Mouse (Mus musculus): Measurements from ENCODE around the gene Tnfrsf19. TPM values are rescaled to one million over a fixed set of nuclear protein-coding genes. Genes with fewer than 3 reads are reported as not detected.

Tnfrsf19 gene
- polyA plus RNA-seq, 1 experiment from 2014 or later = 6.7 TPM

GRCm38 (mm10) chr14:61019880-61020279 is 26.4 kb downstream of the Tnfrsf19 start:
- H3K9me3 ChIP-seq (replicated peaks) = no peaks in the 10 kb centered on the region
- H3K4me3 ChIP-seq = no peak overlapping the region
- no peak for ATAC-seq
- H3K9ac ChIP-seq = no peak overlapping the region
- no peaks in the 10 kb centered on the region for H3K36me3 ChIP-seq
- H3K4me1 ChIP-seq = no peaks in the 10 kb centered on the region
- 50% methylated on average over 1 of the region's 1 CpGs for WGBS (ENCODE audit: insufficient replicate concordance)
- no peak overlapping the region for H3K27ac ChIP-seq
- no peak overlapping the region for H3K4me2 ChIP-seq
- H3K27me3 ChIP-seq (replicated peaks) = no peaks in the 10 kb centered on the region; the same call in 1 of the 2 replicates

DNA sequence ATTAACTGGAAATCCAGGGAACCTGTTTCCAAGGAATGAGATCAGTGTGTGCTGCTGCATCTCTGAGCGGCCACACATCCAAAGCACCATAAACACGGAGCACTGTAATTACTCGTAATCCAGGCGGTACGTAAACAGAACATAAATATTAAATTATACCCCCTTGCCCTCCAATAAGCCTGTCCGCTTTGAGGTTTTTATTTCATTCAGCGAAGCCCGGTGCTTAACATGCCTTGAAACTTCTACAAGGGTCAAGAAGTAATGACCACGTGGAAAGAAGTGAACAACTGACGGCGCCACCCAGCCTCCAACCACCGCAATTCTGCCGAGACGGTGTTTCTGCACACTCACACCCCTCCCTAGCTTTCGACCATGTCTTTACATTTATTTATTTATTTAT is 31.7 kb downstream of the Tnfrsf19 start:
- ATAC-seq = no peak
- Histone ChIP-seq H3K36me3 (no peaks in the 10 kb centered on the region), H3K27ac (no peak overlapping the region), H3K4me3 (no peak overlapping the region), H3K4me2 (no peak overlapping the region), H3K4me1 (0 out of 2 replicates have a peak, but pooled peaks cover 4% of the 10 kb centered on the region), H3K9me3 (replicated peaks) (no peaks in the 10 kb centered on the region), H3K9ac (no peak overlapping the region), H3K27me3 (replicated peaks) (peaks cover 3% of the 10 kb centered on the region; the same call in 1 of the 2 replicates)
- 83% methylated on average over 15 of the region's 15 CpGs for WGBS (ENCODE audit: insufficient replicate concordance)

- Histone ChIP-seq H3K9me3 (replicated peaks) (no peaks in the 10 kb centered on the region), H3K4me3 (no peak overlapping the region), H3K4me1 (0 out of 2 replicates have a peak, but pooled peaks cover 4% of the 10 kb centered on the region), H3K27me3 (replicated peaks) (peaks cover 3% of the 10 kb centered on the region; the same call in 1 of the 2 replicates), H3K36me3 (no peaks in the 10 kb centered on the region), H3K27ac (peak overlapping the region; percentile 30; the same call in 1 of the 2 replicates), H3K4me2 (peak overlapping the region; percentile 34), H3K9ac (no peak overlapping the region)
- ATAC-seq = no peak
- 10% methylated on average over 17 of the region's 17 CpGs for WGBS (ENCODE audit: insufficient replicate concordance)
These were observed 33.8 kb downstream of the Tnfrsf19 start for GRCm38 (mm10) chr14:61012397-61012931.

DNA sequence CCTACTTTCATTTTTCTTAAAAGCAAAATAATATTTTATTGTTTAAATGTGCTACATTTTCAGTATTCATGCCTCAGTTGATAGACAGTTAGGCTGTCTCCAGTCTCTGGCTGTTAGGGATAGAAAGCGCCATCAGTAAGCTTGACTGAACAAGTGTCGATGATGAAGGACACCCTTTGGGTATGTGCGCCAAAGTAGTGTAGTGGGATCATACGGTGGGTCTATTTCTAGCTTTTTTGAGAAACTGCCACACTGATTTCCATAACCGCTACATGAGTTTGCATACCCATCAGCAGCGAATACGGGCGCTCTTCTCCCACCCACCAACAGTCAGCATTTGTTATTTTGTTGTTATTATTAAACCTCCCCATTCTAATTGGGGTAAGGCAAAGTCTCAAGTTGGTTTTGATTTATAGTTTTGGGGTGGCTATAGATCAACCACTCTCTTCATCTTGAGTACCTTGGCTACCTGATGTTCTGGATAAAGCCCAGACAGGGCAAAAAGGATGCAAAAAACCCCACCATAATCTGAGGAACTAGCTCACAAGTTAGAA is 34.6 kb downstream of the Tnfrsf19 start:
- Histone ChIP-seq H3K9ac (no peak overlapping the region), H3K9me3 (replicated peaks) (no peaks in the 10 kb centered on the region), H3K4me3 (no peak overlapping the region), H3K36me3 (no peaks in the 10 kb centered on the region), H3K27ac (no peak overlapping the region), H3K4me1 (0 out of 2 replicates have a peak, but pooled peaks cover 4% of the 10 kb centered on the region), H3K4me2 (no peak overlapping the region), H3K27me3 (replicated peaks) (peaks cover 3% of the 10 kb centered on the region; the same call in 1 of the 2 replicates)
- no peak for ATAC-seq
- 84% methylated on average over 8 of the region's 8 CpGs for WGBS (ENCODE audit: insufficient replicate concordance)

DNA sequence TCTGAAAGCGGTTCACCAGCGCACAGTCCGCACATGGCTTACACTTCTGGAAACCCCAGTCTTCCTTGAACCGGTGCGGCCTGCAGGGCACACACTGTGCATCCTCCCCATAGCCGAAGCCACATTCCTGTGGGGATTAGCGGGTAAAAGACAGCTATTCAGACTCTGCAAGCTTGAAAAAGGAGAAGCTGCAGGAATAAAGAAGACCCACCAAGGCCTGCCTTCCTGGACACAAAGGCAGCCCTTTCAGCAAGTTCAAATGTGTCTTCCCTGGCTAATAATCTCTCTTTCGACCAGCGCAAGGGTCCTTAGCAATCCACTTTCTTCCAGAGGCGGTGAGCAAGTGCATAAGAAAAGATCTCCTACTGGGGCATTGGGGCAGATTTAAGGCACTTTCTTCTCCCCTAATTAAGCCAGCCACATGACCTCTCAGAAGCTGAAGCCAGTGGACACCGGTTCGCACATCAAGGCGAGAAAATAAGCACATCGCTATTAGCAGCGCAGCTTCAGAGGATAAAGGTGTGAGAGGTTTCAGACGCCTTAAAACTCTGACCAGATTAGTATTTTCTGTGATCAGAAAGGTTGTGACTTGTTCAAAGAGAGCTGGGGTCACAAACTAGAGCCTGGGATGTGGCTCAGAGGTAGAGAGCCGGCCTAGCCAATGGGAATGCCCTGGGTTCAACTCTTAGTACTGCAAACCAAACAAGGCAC is 41.0 kb downstream of the Tnfrsf19 start:
- H3K9me3 ChIP-seq (replicated peaks) = no peaks in the 10 kb centered on the region
- no peak overlapping the region for H3K4me2 ChIP-seq
- H3K9ac ChIP-seq = no peak overlapping the region
- H3K36me3 ChIP-seq = no peaks in the 10 kb centered on the region
- no peaks in the 10 kb centered on the region; the same call in 1 of the 2 replicates for H3K4me1 ChIP-seq
- H3K27me3 ChIP-seq (replicated peaks) = no peaks in the 10 kb centered on the region
- no peak overlapping the region for H3K4me3 ChIP-seq
- no peak overlapping the region for H3K27ac ChIP-seq
- ATAC-seq = no peak
- WGBS (ENCODE audit: insufficient replicate concordance) = 41% methylated on average over 17 of the region's 17 CpGs

GRCm38 (mm10) chr14:61003676-61004075 is 42.6 kb downstream of the Tnfrsf19 start:
- Histone ChIP-seq H3K4me2 (no peak overlapping the region), H3K36me3 (no peaks in the 10 kb centered on the region), H3K9me3 (replicated peaks) (no peaks in the 10 kb centered on the region), H3K4me1 (no peaks in the 10 kb centered on the region; the same call in 1 of the 2 replicates), H3K9ac (no peak overlapping the region), H3K27ac (no peak overlapping the region), H3K4me3 (no peak overlapping the region), H3K27me3 (replicated peaks) (no peaks in the 10 kb centered on the region)
- no peak for ATAC-seq
- WGBS (ENCODE audit: insufficient replicate concordance) = 84% methylated on average over 6 of the region's 6 CpGs

DNA sequence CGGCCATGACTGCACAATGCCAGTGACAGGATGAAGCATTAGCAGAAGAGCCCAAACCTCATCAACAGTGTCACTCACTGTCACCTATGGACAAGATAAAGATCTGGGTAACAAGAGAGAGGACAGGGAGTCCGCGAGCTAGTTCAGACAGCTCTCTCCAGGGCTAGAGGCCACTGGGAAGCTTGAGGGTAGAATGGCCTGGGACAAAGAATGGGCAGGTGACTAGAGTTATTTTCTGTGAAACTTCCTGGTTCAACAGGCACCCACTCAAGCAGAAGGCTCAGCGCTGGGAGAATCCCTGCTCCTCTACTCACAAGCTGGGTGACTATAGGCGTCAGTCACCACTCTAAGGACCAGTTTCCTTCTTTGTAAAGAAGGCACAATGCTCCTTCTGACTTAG is 46.2 kb downstream of the Tnfrsf19 start:
- Histone ChIP-seq H3K4me2 (no peak overlapping the region), H3K9me3 (replicated peaks) (no peaks in the 10 kb centered on the region), H3K27me3 (replicated peaks) (no peaks in the 10 kb centered on the region), H3K4me3 (no peak overlapping the region), H3K36me3 (no peaks in the 10 kb centered on the region), H3K9ac (no peak overlapping the region), H3K4me1 (no peaks in the 10 kb centered on the region; the same call in 1 of the 2 replicates), H3K27ac (no peak overlapping the region)
- WGBS (ENCODE audit: insufficient replicate concordance) = 73% methylated on average over 5 of the region's 5 CpGs
- ATAC-seq = no peak

DNA sequence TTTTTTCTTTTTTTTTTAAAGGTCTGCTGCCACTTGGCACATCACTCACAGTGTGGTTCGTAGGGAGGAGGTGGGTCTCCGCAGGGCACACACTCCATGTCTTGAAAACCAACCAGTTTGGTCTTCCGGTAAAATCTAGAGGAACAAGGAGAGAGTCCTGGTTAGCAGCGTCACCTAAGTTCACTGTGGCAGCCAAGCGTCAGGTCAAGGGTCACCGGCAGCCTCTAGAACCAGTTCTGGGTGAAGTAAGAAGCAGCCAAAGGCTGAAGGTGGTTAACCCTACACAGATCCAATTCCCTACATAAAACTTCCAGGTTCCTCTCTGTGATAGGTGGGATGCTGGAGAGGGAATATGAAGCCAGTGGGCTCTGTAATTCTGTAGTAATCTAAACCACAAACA is 49.7 kb downstream of the Tnfrsf19 start:
- Histone ChIP-seq H3K27me3 (replicated peaks) (no peaks in the 10 kb centered on the region), H3K4me2 (no peak overlapping the region), H3K9me3 (replicated peaks) (no peaks in the 10 kb centered on the region), H3K4me3 (no peak overlapping the region), H3K9ac (no peak overlapping the region), H3K4me1 (no peaks in the 10 kb centered on the region; the same call in 1 of the 2 replicates), H3K27ac (no peak overlapping the region), H3K36me3 (no peaks in the 10 kb centered on the region)
- whole genome bisulfite sequencing (ENCODE audit: insufficient replicate concordance) = 71% methylated on average over 6 of the region's 6 CpGs
- no peak for ATAC-seq

- Histone ChIP-seq H3K4me2 (no peak overlapping the region), H3K9me3 (replicated peaks) (no peaks in the 10 kb centered on the region), H3K4me3 (no peak overlapping the region), H3K4me1 (0 out of 2 replicates have a peak, but pooled peaks cover 2% of the 10 kb centered on the region), H3K27me3 (replicated peaks) (no peaks in the 10 kb centered on the region), H3K36me3 (no peaks in the 10 kb centered on the region), H3K27ac (no peak overlapping the region), H3K9ac (no peak overlapping the region)
- ATAC-seq = peak; percentile 32; the same call in 1 of the 2 replicates
- WGBS (ENCODE audit: insufficient replicate concordance) = 71% methylated on average over 10 of the region's 10 CpGs
These were observed 52.8 kb downstream of the Tnfrsf19 start for GRCm38 (mm10) chr14:60993506-60993905.

DNA sequence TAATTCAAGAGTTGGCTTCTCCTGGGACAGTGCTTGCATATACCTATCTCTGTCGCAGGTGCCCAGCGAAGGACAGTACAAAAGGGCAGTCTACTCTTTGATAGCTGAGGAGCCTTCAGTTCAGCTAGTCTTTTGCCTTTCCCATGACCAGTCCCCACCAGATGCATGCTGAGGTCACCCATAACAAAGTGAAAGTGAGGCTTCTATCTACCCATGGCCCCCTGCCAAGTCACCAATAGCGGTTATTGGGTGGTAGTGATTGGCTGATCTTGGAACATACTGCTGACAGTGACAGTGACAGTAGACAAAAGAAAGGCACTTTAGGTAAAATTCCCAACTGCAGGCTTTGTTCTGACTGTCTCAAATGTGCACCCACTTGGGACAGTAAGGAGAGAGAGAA is 53.2 kb downstream of the Tnfrsf19 start:
- Histone ChIP-seq H3K36me3 (no peaks in the 10 kb centered on the region), H3K9ac (no peak overlapping the region), H3K4me2 (no peak overlapping the region), H3K9me3 (replicated peaks) (no peaks in the 10 kb centered on the region), H3K27me3 (replicated peaks) (no peaks in the 10 kb centered on the region), H3K4me3 (no peak overlapping the region), H3K27ac (no peak overlapping the region), H3K4me1 (0 out of 2 replicates have a peak, but pooled peaks cover 6% of the 10 kb centered on the region)
- no peak for ATAC-seq
- WGBS (ENCODE audit: insufficient replicate concordance) = 82% methylated on average over 3 of the region's 3 CpGs

GRCm38 (mm10) chr14:60992144-60992543 is 54.1 kb downstream of the Tnfrsf19 start:
- Histone ChIP-seq H3K4me1 (0 out of 2 replicates have a peak, but pooled peaks cover 6% of the 10 kb centered on the region), H3K4me2 (no peak overlapping the region), H3K27ac (no peak overlapping the region), H3K9ac (no peak overlapping the region), H3K27me3 (replicated peaks) (no peaks in the 10 kb centered on the region), H3K9me3 (replicated peaks) (no peaks in the 10 kb centered on the region), H3K4me3 (no peak overlapping the region), H3K36me3 (no peaks in the 10 kb centered on the region)
- WGBS (ENCODE audit: insufficient replicate concordance) = 71% methylated on average over 4 of the region's 4 CpGs
- ATAC-seq = no peak

DNA sequence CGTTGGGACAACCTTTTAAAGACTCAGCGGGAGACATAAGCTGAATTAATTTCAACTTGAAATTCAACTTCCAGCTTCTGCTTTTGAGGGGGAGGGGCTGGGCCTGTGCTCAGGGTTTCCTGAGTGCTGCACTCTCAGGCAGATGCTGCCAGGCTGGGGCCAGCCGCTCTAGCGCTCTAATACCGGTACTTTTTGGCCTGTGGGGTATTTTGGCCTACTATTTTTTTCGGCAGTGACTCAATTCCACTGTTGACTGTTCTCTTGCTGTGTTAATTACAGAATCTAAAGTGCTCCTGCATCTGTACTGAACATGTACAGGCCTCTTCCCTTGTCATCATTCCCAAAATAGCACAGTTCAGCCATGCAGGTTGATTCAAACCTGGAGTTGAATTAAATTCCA is 58.1 kb downstream of the Tnfrsf19 start:
- Histone ChIP-seq H3K4me2 (no peak overlapping the region), H3K4me3 (no peak overlapping the region), H3K36me3 (no peaks in the 10 kb centered on the region), H3K27me3 (replicated peaks) (no peaks in the 10 kb centered on the region), H3K27ac (no peak overlapping the region), H3K9ac (no peak overlapping the region), H3K9me3 (replicated peaks) (no peaks in the 10 kb centered on the region), H3K4me1 (0 out of 2 replicates have a peak, but pooled peaks cover 12% of the 10 kb centered on the region)
- 42% methylated on average over 6 of the region's 6 CpGs for WGBS (ENCODE audit: insufficient replicate concordance)
- no peak for ATAC-seq

All from liver, embryonic 12.5 days (tissue).